Mouse (Mus musculus) lung, postnatal 10 days (tissue): ENCODE measurements around the gene Prss30.

Experiments used
- DNase-seq: peaks from one replicate; pipeline ENCODE4 v3.0.0; 2021

Gene Prss30

GRCm38 (mm10) chr17:23980297-23980909 is at the start of gene Prss30:
TSS of gene Prss30 (minus strand) at chr17:23980566.
- peak; percentile 38 for DNase-seq

DNA sequence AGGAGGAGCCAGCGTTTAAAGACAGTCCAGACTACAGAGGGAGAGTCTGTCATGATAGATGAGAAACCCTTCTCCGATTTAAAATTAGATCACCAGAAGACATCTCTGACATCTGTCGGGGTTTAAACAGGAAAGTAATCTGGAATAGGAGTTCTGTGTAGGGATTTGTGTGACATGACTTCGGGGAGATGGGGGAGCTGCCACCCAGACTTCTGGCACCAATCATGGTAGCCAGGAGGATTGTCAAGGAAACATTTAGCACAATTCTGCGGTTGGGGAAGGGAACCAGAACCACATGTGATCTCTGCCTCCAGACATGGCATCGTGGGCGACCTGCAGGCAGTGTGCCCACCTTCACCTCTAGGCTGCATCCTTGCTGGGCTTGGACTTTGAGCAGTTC is 49.1 kb upstream of the Prss30 start:
- no peak for DNase-seq

DNA sequence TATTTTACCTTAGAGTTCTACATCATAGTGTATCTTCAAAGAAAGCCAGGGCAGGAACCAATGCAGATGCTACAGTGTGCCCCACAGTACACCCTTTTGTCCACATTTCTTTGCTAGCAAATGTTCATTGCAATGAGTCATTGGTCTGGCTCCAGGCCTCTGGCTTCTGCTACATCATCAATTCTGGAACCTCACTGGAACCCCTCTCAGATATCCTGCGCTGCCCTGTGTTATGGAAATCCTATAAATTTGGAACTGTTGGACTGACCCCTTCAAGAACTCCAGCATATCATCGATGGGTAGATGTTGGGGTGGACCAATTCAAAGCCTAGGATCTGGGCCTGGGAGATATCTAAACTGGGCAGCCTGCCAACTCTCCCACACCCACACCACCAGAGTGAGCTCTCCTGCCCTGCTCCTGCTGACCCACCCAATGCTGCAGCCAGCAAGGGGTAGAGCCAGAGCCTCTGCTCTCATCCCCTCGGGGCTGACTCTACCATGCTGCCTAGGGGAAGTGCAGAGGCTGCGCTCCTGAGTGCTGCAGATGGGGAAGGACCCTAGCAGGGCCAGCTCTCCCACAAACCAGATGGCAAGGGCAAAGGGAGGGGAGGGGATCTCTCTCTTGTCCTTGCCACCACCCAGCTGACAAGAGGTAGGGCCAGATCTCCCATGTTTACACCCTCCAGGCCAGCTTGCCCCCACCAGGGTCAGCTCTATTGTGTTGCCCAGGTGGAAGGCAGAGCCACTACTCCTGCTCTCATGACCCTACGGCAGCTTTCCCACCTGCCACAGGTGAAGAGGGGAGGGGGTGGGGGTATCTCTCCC is 41.2 kb upstream of the Prss30 start:
- DNase-seq = peak; percentile 70

- peak; percentile 86 for DNase-seq
These were observed 40.3 kb upstream of the Prss30 start for GRCm38 (mm10) chr17:24020696-24021095.

DNA sequence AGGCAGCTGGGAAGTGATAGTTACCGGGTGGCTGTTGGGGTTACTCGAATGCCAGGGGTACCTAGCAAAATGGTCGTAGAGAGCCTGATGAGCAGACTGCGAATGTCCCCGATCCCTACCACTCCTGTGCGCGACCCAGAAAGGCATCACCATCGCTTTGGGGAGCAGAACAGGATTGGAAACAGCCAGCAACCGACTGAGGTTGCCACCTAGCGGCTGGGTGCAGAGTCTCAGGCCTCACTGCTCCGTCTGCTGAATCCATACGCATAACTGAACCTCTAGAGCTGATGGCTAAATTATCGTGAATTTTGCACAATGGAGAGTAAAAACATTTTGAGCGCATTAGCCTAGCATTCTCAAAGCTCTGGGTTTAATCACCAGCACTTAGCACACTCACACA is 35.4 kb upstream of the Prss30 start:
- peak; percentile 37 for DNase-seq

DNA sequence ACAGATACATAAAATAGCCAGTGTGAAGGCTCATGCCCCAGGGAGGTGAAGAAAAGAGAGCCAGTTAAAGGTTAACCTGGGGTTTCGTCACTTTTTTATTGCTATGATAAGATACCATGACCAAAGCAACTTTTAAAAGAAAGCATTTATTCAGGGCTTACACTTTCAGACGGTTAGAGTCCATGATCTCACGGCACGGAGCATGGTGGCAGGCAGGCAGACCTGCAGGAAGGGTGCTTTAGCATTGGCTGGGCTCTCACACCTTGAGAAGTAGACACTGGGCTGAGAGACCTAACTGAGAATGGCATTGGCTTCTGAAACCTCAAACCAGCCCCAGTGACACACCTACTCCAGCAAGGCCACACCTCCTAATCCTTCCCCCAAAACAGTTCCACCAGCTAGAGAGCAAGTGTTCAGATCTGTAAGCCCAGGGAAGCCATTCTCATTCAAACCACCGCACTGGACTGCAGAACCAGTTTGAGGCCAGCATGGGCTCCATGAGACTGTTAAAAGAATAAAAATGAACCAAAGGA is 34.1 kb upstream of the Prss30 start:
- no peak for DNase-seq

DNA sequence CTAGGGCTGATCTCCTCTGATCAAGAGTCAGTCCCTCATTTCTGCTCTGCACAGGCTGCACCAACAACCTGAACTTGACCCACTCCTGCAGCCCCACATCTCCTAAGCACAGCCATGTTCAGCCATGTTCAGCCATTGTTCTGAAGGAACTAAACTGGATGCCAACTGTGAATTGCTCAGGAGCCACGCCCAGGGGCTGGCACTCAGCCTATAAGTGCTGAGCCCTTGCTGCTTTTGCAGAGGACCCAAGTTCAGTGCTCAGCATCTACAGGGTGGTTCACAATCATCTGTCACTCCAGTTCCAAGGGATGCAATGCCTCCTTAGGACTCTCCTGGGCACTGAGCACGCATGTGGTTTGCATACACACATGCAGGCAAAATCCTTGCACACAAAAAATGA is 32.6 kb upstream of the Prss30 start:
- DNase-seq = no peak

DNA sequence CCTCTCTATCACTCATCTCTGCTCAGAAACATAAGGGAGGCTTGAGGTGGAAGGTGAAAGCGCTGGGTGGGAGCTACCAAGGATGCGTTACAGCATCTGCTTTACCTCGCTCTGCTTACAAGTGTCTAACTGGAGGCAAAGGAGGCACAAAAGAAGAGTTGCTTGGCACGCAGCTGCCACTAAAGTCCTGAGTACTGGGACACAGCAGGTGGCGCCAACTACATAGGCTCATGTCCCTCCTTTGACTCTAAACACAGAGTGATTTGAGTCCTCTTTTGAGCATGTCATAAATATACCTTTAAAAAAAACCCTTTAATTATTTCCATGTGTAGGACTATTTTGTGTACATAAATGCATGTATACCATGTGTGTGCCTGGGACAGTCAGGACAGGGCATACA is 29.3 kb upstream of the Prss30 start:
- DNase-seq = peak; percentile 41

DNA sequence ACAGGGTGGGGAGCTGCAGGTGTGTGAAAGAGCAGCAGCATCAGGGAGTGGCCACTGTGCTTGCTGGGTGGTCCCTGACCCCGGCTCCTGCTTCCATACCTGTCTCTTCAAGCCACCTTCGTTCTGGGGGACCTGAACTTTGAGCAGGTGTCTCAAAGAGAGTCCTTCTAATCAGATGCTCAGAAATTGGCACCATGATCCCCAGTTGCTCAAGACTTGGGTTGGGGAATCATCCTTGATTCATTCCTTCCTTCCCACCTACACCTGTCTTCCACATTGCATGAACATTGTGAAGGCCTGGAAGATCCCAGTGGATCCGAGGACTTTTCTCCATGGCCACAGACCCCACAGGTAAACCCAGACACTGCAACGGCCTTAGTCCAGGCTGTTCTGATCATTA is 27.7 kb upstream of the Prss30 start:
- no peak for DNase-seq

- peak; percentile 18 for DNase-seq
These were observed 27.0 kb upstream of the Prss30 start for GRCm38 (mm10) chr17:24007391-24007790.

DNA sequence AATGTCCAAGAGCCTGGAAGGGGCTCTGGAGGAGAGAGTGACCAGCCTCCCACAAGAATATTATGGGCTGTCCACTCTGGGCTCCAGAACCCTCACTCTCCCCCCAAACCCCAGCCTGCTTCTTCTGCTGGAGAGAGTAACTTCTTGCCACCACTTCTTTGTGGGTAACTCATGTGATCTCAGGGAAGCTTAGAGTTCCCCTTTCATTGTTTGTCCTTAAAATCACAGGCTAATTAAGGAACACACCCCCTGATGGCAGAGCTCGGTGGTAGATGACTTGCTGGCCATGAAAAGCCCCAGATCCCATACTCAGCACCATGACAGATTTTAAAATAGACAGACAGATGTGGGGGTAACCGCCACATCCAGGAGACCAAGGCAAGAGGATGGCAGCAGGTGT is 26.6 kb upstream of the Prss30 start:
- DNase-seq = no peak

DNA sequence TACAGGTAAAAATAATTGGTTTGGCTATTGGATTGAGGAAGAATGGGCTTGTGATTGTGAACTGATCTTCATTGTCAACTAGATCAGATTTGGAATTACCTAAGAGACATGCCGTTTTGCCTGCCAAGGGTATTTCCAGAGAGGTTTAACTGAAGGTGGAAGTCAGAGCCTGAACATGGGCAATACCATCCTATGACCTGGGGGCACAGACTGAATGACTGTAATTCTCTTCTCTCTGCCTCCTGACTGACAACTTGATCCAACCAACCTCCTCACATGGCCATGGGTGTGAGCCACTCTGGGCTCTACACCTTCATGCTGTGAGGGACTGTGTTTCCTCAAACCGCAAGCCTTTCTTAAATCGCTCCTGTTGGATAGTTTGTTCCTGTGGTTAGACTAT is 24.7 kb upstream of the Prss30 start:
- DNase-seq = no peak

- no peak for DNase-seq
These were observed 23.8 kb upstream of the Prss30 start for GRCm38 (mm10) chr17:24004071-24004665.

DNA sequence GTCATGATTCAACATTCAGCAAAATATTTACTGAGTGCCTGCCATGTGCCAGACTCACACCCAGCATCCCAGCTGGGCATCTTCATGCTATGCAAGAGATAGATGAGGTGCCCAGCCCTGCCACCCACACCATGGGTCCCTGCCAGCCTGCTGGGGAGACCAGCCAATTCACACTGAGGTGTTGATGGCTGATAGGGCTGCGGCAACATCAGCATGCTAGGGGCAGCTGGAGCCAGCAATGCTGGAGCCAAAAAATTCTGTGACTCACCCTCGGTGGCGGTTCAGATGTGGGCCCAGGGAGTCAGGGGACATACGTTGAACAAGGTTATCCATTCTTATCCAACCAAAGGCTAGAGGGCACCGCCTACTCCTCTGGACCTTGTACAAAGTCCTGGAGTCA is 20.0 kb upstream of the Prss30 start:
- DNase-seq = peak; percentile 63

DNA sequence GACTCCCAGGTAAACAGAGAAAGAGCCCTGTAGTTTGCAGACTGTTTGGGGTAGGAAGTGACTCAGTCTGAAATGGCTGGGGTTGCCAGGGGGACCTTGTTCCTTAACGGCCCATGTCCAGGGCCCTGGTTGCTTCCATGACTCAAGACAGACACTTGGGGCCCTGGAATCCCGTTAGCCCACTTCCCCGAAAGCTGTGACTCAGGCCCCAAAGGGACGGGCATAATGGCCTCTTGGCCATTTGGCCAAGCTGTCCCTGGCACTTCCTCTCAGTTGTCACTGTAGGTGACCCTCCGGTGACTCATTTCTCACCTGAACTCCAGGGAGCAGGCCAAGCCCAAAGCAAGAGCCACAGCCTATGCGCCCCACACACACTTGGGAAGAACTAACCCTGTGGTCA is 18.0 kb upstream of the Prss30 start:
- no peak for DNase-seq

DNA sequence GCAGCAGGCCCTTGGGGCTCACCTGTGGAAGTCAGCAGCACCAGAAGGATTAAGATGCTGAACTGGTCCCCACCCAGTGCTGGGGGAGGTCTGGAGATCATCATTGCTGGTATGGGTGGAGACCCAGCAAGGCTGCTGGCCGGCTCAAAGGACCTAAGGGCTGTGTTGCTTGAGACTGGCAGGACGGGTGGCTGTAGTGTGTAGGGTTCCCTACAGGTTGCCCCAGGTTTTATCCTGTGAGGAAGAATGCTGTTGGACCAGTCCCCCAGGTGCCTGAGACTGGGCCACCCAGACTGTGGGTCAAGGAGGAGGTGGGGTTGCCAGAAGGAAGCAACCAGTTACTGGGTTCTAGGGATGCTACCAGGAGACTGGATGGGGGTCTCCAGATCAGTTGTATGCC is 17.5 kb upstream of the Prss30 start, which contains the start of gene Prss22:
Gene Prss22, minus strand, starts transcription at position 200 of the 400 bp plus-strand sequence.
- DNase-seq = no peak

GRCm38 (mm10) chr17:23995421-23995820 is 15.1 kb upstream of the Prss30 start:
- no peak for DNase-seq

DNA sequence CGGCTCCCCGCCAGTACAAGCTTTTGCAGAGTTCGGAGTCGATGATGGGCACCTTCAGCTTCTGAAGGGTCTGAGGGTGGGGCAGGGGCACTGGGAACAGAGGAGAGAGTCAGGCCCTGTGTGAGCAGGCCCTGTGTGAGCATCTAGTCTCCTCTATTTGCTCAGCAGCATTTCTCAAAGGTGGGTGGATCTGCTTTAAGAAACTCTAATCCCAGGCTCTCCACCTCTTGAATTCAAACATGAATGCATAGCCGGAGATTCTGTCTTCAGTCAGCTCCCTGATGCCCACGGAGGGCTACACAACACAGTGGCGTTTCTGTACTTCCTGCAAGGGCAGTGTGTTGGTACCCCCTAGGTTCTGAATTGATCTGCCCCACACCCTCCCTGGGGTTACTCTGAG is 14.3 kb upstream of the Prss30 start:
- no peak for DNase-seq

- peak; percentile 97 for DNase-seq
These were observed 13.4 kb upstream of the Prss30 start for GRCm38 (mm10) chr17:23993559-23994428.

- DNase-seq = no peak
These were observed 12.6 kb upstream of the Prss30 start for GRCm38 (mm10) chr17:23992789-23993553.

GRCm38 (mm10) chr17:23989802-23990201 is 9.4 kb upstream of the Prss30 start:
- DNase-seq = peak; percentile 57

GRCm38 (mm10) chr17:23984989-23985388 is 4.6 kb upstream of the Prss30 start:
- DNase-seq = no peak
